Mouse (Mus musculus) hindbrain, embryonic 15.5 days (tissue): Measurements from ENCODE around the gene Myo1g. TPM values are rescaled to one million over a fixed set of nuclear protein-coding genes. Genes with fewer than 3 reads are reported as not detected.

Source experiments
- ATAC-seq: fragments of 200-750 bp; cut with Nextera tagmentation; 2 replicates; pipeline ENCODE4 v1.8.0; 2017; ENCODE audit warnings: low read depth, moderate number of reproducible peaks, moderate TSS enrichment; ENCODE audit not compliant: low FRiP score
- H3K27ac ChIP-seq: fragments of 300-500 bp; sonication (generic); replicated peaks from 2 replicates; pipeline ENCODE4 v1.5.1; 2015; ENCODE audit warnings: mild to moderate bottlenecking, inconsistent platforms
- H3K27me3 ChIP-seq: fragments of 300-500 bp; sonication (generic); 2 replicates; pipeline ENCODE4 v1.6.1; 2015; ENCODE audit warnings: control low read depth, inconsistent platforms
- H3K36me3 ChIP-seq: fragments of 300-500 bp; sonication (generic); 2 replicates; pipeline ENCODE4 v1.6.1; 2015; ENCODE audit warnings: control low read depth, inconsistent platforms
- H3K4me1 ChIP-seq: fragments of 300-500 bp; sonication (generic); replicated peaks from 2 replicates; pipeline ENCODE4 v1.6.1; 2015; ENCODE audit warnings: control low read depth, inconsistent platforms
- H3K4me2 ChIP-seq: fragments of 300-500 bp; sonication (generic); 2 replicates; pipeline ENCODE4 v1.6.1; 2015; ENCODE audit warnings: moderate library complexity, mild to moderate bottlenecking, inconsistent platforms
- H3K4me3 ChIP-seq: fragments of 300-500 bp; sonication (generic); 2 replicates; pipeline ENCODE4 v1.5.1; 2015; ENCODE audit warnings: mild to moderate bottlenecking, inconsistent platforms
- H3K9ac ChIP-seq: fragments of 300-500 bp; sonication (generic); 2 replicates; pipeline ENCODE4 v1.6.1; 2015; ENCODE audit warnings: inconsistent platforms
- H3K9me3 ChIP-seq: fragments of 300-500 bp; sonication (generic); 2 replicates; pipeline ENCODE4 v1.6.1; 2016; ENCODE audit warnings: control low read depth, inconsistent platforms
- WGBS: fragments of 180-500 bp; shearing (Covaris S2); methylation state at CpG from one replicate; pipeline ENCODE4 v1.1.7; 2015; 5-methylcytosine and 5-hydroxymethylcytosine counted together
- polyA plus RNA-seq: library from polyadenylated mRNA; unstranded; fragments of >200 nt; fragmentation: Nextera tagmentation; extraction: Ambion mirVana; gene quantifications from 2 replicates; pipeline ENCODE4 v1.2.1, GENCODE M21; 2015

The Myo1g gene
- polyA plus RNA-seq, 1 experiment from 2014 or later, result 0.39 TPM

GRCm38 (mm10) chr11:6550201-6550600, 29.4 kb upstream of the Myo1g start:
- Histone ChIP-seq H3K27me3 (no peaks in the 10 kb centered on the region), H3K9me3 (no peaks in the 10 kb centered on the region), H3K36me3 (no peaks in the 10 kb centered on the region), H3K4me1 (peaks cover 16% of the 10 kb centered on the region), H3K27ac (no peak overlapping the region), H3K4me2 (no peak overlapping the region), H3K9ac (no peak overlapping the region), H3K4me3 (no peak overlapping the region)
- ATAC-seq, result no peak
- 93% methylated on average over 3 of the region's 3 CpGs for WGBS

GRCm38 (mm10) chr11:6549770-6550169, 29.0 kb upstream of the Myo1g start:
- Histone ChIP-seq H3K4me2 (no peak overlapping the region), H3K4me3 (no peak overlapping the region), H3K4me1 (peaks cover 16% of the 10 kb centered on the region), H3K9ac (no peak overlapping the region), H3K27me3 (no peaks in the 10 kb centered on the region), H3K9me3 (no peaks in the 10 kb centered on the region), H3K36me3 (no peaks in the 10 kb centered on the region), H3K27ac (no peak overlapping the region)
- ATAC-seq, result no peak
- WGBS, result 91% methylated on average over 2 of the region's 2 CpGs

GRCm38 (mm10) chr11:6547696-6548325, 27.0 kb upstream of the Myo1g start:
- H3K4me1 ChIP-seq, result peaks cover 16% of the 10 kb centered on the region
- no peaks in the 10 kb centered on the region for H3K9me3 ChIP-seq
- H3K4me3 ChIP-seq, result peak overlapping the region; percentile 88
- WGBS, result 23% methylated on average over 6 of the region's 6 CpGs
- no peaks in the 10 kb centered on the region for H3K27me3 ChIP-seq
- peak overlapping the region; percentile 58 for H3K4me2 ChIP-seq
- H3K36me3 ChIP-seq, result no peaks in the 10 kb centered on the region
- no peak for ATAC-seq
- H3K9ac ChIP-seq, result peak overlapping the region; percentile 73
- H3K27ac ChIP-seq, result peak overlapping the region; percentile 97

DNA sequence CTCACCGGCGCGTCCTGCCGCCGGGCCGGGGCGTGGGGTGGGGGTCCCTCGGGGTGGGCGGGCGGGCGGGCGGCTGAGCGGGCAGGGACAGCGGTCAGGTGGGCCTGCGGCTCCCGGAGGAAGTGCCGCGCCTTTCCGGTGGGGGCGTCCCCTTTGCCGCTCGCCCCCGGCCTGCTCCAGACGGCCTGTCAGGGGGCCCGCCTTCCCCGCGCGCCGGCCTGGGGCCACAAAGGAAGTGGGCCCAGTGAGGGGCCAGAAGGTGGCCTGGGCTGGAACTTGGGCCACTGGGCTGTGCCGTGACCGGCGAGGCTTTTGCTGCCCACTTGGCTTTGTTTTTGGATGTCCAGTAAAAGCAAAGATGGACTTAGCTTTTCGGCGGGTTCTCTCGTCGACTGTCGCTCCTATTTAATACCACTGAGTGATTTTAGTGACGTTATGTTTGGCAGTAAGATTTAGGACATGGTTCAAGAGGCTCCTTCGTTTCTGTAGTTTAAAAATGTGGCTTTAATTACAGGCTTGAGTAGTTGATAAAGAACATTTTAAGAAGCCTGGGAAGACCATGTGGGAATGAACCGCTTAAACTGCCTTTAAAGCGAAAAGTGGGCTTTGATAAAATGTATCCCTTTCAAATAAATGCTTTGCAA, 26.4 kb upstream of the Myo1g start:
- Histone ChIP-seq H3K4me1 (peaks cover 16% of the 10 kb centered on the region), H3K4me2 (peak overlapping the region; percentile 58), H3K27ac (peak overlapping the region; percentile 97), H3K27me3 (no peaks in the 10 kb centered on the region), H3K36me3 (no peaks in the 10 kb centered on the region), H3K9ac (peak overlapping the region; percentile 73), H3K4me3 (peak overlapping the region; percentile 88), H3K9me3 (no peaks in the 10 kb centered on the region)
- WGBS, result 2% methylated on average over 27 of the region's 41 CpGs
- ATAC-seq, result peak; percentile 55

DNA sequence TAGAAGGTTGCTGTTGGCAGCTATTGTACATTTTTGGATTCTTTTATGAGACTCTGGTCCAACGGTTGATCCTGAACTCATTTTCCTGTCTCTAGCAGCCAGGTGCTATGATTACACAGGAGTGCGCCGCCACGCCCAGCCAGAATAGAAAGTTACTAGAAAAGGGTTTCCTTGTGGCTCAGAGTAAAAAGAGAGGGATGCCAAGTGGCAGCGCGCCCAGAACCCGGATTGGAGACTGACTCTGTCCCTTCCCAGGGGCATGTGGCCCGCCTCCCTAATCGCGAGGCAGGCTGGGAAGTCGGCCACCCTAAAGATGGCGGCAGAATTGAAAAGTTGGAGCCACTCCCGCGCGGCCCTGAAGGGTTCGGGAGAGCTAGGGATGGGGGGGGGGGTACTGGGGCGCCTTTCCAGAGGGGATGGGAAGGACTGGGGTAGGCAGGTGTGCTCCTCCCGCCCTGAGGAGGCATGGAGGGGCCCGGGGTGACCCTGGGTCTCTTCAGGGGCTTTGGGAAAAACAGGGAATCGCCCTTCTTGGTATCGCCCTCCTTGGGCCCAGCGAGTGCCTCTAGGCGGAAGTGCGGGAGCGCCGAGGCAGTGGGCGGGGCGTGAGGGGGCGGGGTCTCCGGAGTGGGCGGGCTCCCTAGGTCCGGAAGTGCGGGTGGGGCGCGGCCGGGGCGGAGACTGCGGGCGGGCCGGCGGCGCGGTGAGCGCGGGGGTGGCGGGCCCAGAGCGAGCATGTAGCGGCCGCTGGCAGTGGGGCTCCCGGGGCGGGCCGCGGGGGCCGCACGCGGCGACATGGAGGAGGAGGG, 25.6 kb upstream of the Myo1g start, which contains the start of gene Ccm2:
Ccm2 (plus strand) TSS at position 683 of the 809 bp plus-strand sequence.
- H3K27ac ChIP-seq, result peak within 1 kb of the TSS; percentile 97
- peak within 1 kb of the TSS; percentile 88 for H3K4me3 ChIP-seq
- no peaks in the 10 kb centered on the region for H3K9me3 ChIP-seq
- peak within 1 kb of the TSS; percentile 73 for H3K9ac ChIP-seq
- H3K4me2 ChIP-seq, result peak within 1 kb of the TSS; percentile 58
- no peaks in the 10 kb centered on the region for H3K27me3 ChIP-seq
- peaks cover 16% of the 10 kb centered on the region for H3K4me1 ChIP-seq
- no peaks in the 10 kb centered on the region for H3K36me3 ChIP-seq
- under 1% methylated on average over 33 of the region's 57 CpGs for WGBS
- peak; percentile 96 for ATAC-seq

- peak; percentile 9; the same call in 1 of the 2 replicates for ATAC-seq
- H3K36me3 ChIP-seq, result no peaks in the 10 kb centered on the region
- H3K27ac ChIP-seq, result peak overlapping the region; percentile 97
- H3K27me3 ChIP-seq, result no peaks in the 10 kb centered on the region
- H3K4me3 ChIP-seq, result peak overlapping the region; percentile 88
- H3K9me3 ChIP-seq, result no peaks in the 10 kb centered on the region
- peak overlapping the region; percentile 58 for H3K4me2 ChIP-seq
- WGBS, result 36% methylated on average over 3 of the region's 3 CpGs
- peak overlapping the region; percentile 73; the same call in 1 of the 2 replicates for H3K9ac ChIP-seq
- peaks cover 16% of the 10 kb centered on the region for H3K4me1 ChIP-seq
These were observed 25.1 kb upstream of the Myo1g start for GRCm38 (mm10) chr11:6545857-6546192.

DNA sequence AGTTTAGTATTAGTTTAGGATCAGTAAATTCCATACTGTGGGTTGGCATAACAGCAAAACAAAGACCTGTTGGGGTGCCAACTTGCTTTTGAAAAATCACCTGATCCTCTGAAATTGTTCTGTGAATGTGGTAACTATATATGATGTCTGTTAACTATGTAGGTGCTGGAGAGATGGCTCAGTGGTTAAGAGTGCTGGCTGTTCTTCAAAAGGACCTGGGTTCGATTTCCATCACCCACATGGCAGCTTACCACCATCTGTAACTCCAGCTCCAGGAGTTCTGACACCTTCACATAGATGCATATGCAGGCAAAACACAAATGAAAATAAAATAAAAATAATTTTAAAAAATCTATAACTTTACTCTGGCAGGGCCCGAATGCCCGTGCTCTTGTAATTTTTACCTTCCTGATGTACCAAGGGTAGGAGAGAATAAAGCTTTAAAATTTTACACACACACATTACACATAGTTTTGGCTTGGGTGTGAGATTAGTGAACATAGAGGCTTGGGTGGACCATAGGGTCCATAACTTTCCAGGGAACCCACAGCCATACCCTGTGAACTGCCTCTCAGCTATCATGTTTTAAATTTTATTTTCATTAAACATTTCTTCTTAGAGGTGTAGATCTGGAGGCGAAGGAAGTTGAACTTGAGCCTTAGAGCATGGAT, 24.6 kb upstream of the Myo1g start:
- H3K9me3 ChIP-seq, result no peaks in the 10 kb centered on the region
- H3K9ac ChIP-seq, result no peak overlapping the region
- H3K4me3 ChIP-seq, result no peak overlapping the region
- H3K4me2 ChIP-seq, result peak overlapping the region; percentile 58
- no peaks in the 10 kb centered on the region for H3K36me3 ChIP-seq
- peak overlapping the region; percentile 97 for H3K27ac ChIP-seq
- H3K4me1 ChIP-seq, result peaks cover 16% of the 10 kb centered on the region
- ATAC-seq, result no peak
- 96% methylated on average over 4 of the region's 4 CpGs for WGBS
- H3K27me3 ChIP-seq, result no peaks in the 10 kb centered on the region

- Histone ChIP-seq H3K4me3 (no peak overlapping the region), H3K36me3 (no peaks in the 10 kb centered on the region), H3K4me1 (peaks cover 15% of the 10 kb centered on the region), H3K4me2 (no peak overlapping the region), H3K27ac (no peak overlapping the region), H3K9me3 (no peaks in the 10 kb centered on the region), H3K27me3 (no peaks in the 10 kb centered on the region), H3K9ac (no peak overlapping the region)
- 76% methylated on average over 3 of the region's 3 CpGs for WGBS
- ATAC-seq, result no peak
These were observed 23.9 kb upstream of the Myo1g start for GRCm38 (mm10) chr11:6544683-6545082.

DNA sequence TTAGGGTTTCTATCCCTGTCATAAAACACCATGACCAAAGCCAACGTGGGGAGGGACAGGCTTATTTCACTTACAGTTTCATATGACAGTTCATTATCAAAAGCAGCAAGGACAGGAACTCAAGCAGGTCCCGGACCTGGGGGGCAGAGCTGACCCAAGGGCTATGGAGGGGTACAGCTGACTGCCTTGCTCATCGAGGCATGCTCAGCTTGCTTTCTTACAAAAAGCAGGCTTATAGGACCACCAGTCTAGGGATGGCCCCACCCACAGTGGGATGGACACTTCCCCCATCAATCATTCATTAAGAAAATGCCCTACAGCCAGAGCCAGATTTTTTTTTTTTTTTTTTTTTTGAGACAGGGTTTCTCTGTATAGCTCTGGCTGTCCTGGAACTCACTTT, 10.0 kb upstream of the Myo1g start:
- Histone ChIP-seq H3K4me3 (no peak overlapping the region), H3K4me1 (peaks cover 16% of the 10 kb centered on the region), H3K9ac (no peak overlapping the region), H3K36me3 (peaks cover 9% of the 10 kb centered on the region), H3K4me2 (no peak overlapping the region), H3K9me3 (no peaks in the 10 kb centered on the region), H3K27me3 (no peaks in the 10 kb centered on the region), H3K27ac (no peak overlapping the region)
- ATAC-seq, result no peak
- 86% methylated on average over 3 of the region's 3 CpGs for WGBS

- no peak overlapping the region for H3K4me3 ChIP-seq
- 95% methylated on average over 8 of the region's 8 CpGs for WGBS
- H3K4me2 ChIP-seq, result no peak overlapping the region
- H3K27me3 ChIP-seq, result no peaks in the 10 kb centered on the region
- ATAC-seq, result no peak
- H3K9me3 ChIP-seq, result no peaks in the 10 kb centered on the region
- peaks cover 17% of the 10 kb centered on the region for H3K36me3 ChIP-seq
- H3K9ac ChIP-seq, result no peak overlapping the region
- H3K4me1 ChIP-seq, result peaks cover 16% of the 10 kb centered on the region
- H3K27ac ChIP-seq, result no peak overlapping the region
These were observed 9.2 kb upstream of the Myo1g start for GRCm38 (mm10) chr11:6529961-6530360.

DNA sequence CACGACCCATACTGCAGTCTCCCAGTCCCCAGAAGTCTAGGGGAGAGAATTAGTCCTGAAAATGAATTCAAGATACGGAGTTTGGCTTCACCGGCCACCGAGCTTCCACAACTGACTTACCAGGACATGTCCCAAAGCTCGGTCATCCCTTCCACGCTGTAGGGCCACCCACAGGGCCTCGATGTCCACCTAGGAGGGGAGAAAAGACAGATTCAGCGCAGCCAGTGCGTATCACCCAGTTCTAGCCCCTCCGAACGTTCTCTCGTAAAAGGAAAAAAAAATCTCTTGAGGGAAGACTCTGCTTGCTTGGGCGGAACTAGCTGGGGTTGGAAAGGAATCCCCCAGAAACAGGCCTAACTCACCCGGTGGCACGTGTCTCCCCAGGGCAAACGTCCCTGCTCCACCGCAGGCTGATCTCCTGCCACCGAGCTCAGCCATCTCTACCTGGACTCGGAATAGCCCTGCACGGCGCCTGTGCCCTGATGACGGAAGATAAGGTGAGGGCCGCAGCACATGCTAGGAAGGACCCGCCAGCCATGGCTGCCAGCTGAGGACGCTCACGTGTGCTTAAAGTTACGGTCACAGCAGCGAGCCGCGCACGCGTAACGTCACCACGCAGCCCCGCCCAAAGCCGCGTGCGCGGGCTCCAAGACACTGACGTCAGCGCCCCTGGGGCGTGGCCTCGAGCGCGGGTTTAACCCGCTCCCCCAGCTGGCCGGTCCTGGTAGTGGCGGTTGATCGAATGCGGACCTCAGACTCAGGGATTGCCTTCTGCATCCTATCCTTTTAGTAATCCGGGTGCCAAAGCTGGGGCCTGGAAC, 7.6 kb upstream of the Myo1g start:
- H3K27me3 ChIP-seq, result no peaks in the 10 kb centered on the region
- peak overlapping the region; percentile 77 for H3K27ac ChIP-seq
- H3K4me3 ChIP-seq, result peak overlapping the region; percentile 60
- peak; percentile 96 for ATAC-seq
- peaks cover 16% of the 10 kb centered on the region for H3K4me1 ChIP-seq
- peaks cover 23% of the 10 kb centered on the region for H3K36me3 ChIP-seq
- H3K9me3 ChIP-seq, result no peaks in the 10 kb centered on the region
- peak overlapping the region; percentile 70 for H3K9ac ChIP-seq
- peak overlapping the region; percentile 95 for H3K4me2 ChIP-seq
- under 1% methylated on average over 51 of the region's 51 CpGs for WGBS
